Mouse (Mus musculus): ENCODE measurements at regions not wholly inside any gene's neighbourhood (a gene's known extent, or its start where the extent isn't known, plus 50 kb on each side); places are given as distances from the start of the nearest gene placed in this dataset.
A peak's percentile ranks its signal among the peaks of the same experiment; 100 is the strongest.

DNA sequence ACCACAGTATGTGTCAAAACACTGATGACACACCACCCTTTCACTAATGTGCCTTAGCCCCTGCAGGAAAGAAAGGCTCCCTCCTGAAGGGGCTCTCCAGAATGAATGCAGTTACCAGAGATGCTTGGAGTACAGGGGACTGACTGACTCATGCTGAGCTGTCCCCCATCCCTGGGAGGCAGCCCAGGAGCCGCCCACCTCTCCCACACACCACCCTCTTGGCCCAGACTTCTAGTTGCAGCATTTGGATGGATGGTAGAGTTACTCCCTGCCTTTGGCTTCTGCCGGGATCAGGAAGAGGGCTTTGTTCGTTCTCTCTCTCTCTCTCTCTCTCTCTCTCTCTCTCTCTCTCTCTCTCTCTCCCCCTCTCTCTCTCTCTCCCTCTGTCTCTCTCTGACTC lies 53.4 kb upstream of the Jun start:
- no peak overlapping the region for H3K4me3 ChIP-seq (ENCODE audit: low read depth, low read length)
- H3K9me3 ChIP-seq (ENCODE audit: control insufficient read depth, low read length): no peaks in the 10 kb centered on the region
- WGBS: 8% methylated on average over 3 of the region's 3 CpGs
- no peaks in the 10 kb centered on the region for H3K27me3 ChIP-seq (replicated peaks; ENCODE audit: control insufficient read depth, insufficient read depth, low read length)
- ATAC-seq (replicated peaks; ENCODE audit: low FRiP score) (no peak), DNase-seq (ENCODE audit: low spot score) (peak; percentile 32)
- H3K4me1 ChIP-seq (replicated peaks; ENCODE audit: control insufficient read depth, insufficient read depth, low read length): peaks cover 4% of the 10 kb centered on the region
- H3K27ac ChIP-seq (ENCODE audit: low read depth, low read length): no peak overlapping the region
- no peaks in the 10 kb centered on the region for H3K36me3 ChIP-seq (ENCODE audit: control insufficient read depth, insufficient read depth, low read length)
- no peak overlapping the region for H3K9ac ChIP-seq (ENCODE audit: low read depth, low read length)
- H3K4me2 ChIP-seq: no peak overlapping the region

DNA sequence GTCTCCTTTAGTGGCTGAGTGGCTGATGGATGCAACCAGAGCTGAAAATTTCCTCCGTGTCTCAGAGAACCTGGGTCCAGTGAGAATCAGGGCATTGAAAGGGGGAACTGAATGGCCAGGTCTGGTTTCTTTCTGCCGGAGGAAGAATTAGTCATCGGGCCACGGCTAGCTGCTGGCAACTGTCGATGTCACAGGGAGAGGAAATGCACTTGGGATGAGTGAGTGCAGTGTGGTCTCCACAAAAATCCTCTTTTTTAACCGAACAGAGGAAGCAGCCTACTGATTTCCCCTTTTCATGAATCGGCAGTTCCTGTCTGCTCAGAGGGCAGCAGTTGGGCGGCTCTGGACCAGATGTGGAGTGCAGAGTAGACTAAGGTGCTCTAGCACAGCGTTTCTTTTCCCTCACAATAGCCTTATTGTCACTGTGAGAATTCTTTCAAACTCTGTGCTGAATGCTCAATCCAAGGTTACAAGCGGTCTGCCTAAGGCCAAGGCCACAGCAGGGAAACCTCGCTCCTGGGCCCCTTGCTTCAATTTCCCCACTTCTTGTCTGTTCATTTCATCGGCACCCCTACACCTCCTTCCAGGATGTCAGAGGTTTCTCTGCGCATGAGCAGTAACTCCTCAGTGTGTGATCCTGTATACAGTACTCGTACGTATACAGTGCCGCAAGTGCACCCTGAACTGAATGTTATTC lies 54.1 kb upstream of the Jun start:
- 29% methylated on average over 16 of the region's 16 CpGs for WGBS
- H3K4me1 ChIP-seq (replicated peaks; ENCODE audit: control insufficient read depth, insufficient read depth, low read length): peaks cover 4% of the 10 kb centered on the region
- ATAC-seq (replicated peaks; ENCODE audit: low FRiP score): peak; percentile 46; the same call in 1 of the 2 replicates
- peak; percentile 34 for DNase-seq (ENCODE audit: low spot score)
- H3K4me3 ChIP-seq (ENCODE audit: low read depth, low read length): no peak overlapping the region
- H3K4me2 ChIP-seq: peak overlapping the region; percentile 42
- H3K9ac ChIP-seq (ENCODE audit: low read depth, low read length): no peak overlapping the region
- H3K9me3 ChIP-seq (ENCODE audit: control insufficient read depth, low read length): no peaks in the 10 kb centered on the region
- no peaks in the 10 kb centered on the region for H3K36me3 ChIP-seq (ENCODE audit: control insufficient read depth, insufficient read depth, low read length)
- peak overlapping the region; percentile 39; the same call in 1 of the 2 replicates for H3K27ac ChIP-seq (ENCODE audit: low read depth, low read length)
- H3K27me3 ChIP-seq (replicated peaks; ENCODE audit: control insufficient read depth, insufficient read depth, low read length): no peaks in the 10 kb centered on the region

DNA sequence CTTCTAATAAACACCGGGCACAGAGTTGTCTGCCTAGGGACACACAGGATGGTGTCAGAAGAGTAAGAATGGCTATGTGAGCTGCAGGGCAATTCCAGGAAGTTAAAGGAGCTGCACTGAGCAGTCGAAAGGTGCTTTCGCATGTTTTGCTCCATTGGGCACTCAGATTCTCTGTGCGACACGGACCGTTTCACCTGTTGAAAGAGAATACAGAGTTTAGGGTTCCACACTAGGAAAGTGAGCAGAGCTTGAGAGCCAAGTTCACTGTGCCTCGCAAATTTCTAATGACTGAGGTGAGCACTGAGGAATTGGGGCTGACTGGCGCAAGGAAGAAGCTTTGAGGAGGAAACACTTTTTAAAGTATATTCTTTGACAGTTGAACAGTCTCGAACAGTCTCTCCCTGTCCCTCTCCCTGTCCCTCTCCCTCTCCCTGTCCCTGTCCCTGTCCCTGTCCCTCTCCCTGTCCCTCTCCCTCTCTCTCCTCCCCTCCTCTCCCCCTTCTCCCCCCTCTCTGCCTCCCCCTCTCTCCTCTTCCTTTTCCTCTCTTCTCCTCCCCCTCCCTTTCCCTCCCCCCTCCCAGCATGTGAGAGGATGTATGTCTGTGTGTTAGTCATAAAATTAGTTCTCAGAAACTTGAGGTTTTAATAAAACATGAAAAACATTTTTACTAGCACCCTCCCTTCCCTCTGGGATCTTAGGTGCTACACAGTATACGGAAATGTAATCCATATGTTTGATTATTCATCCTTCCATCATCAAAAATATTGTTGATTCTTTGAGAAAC lies 55.1 kb upstream of the Jun start:
- Histone ChIP-seq H3K27ac (ENCODE audit: low read depth, low read length) (no peak overlapping the region), H3K4me2 (no peak overlapping the region), H3K36me3 (ENCODE audit: control insufficient read depth, insufficient read depth, low read length) (no peaks in the 10 kb centered on the region), H3K9ac (ENCODE audit: low read depth, low read length) (no peak overlapping the region), H3K27me3 (replicated peaks; ENCODE audit: control insufficient read depth, insufficient read depth, low read length) (no peaks in the 10 kb centered on the region), H3K9me3 (ENCODE audit: control insufficient read depth, low read length) (no peaks in the 10 kb centered on the region), H3K4me3 (ENCODE audit: low read depth, low read length) (no peak overlapping the region), H3K4me1 (replicated peaks; ENCODE audit: control insufficient read depth, insufficient read depth, low read length) (peaks cover 4% of the 10 kb centered on the region)
- whole genome bisulfite sequencing: 63% methylated on average over 10 of the region's 10 CpGs
- DNase-seq (ENCODE audit: low spot score): peak; percentile 22
- no peak for ATAC-seq (replicated peaks; ENCODE audit: low FRiP score)

- no peak overlapping the region for H3K9ac ChIP-seq (ENCODE audit: low read depth, low read length)
- no peaks in the 10 kb centered on the region for H3K27me3 ChIP-seq (replicated peaks; ENCODE audit: control insufficient read depth, insufficient read depth, low read length)
- 81% methylated on average over 6 of the region's 6 CpGs for WGBS
Observed at GRCm38 (mm10) chr4:95108811-95109210, 56.8 kb upstream of the Jun start.

GRCm38 (mm10) chr4:95110828-95111227 lies 58.8 kb upstream of the Jun start:
- Histone ChIP-seq H3K9me3 (ENCODE audit: control insufficient read depth, low read length) (no peaks in the 10 kb centered on the region), H3K4me1 (replicated peaks; ENCODE audit: control insufficient read depth, insufficient read depth, low read length) (peaks cover 4% of the 10 kb centered on the region), H3K4me3 (ENCODE audit: low read depth, low read length) (no peak overlapping the region), H3K4me2 (no peak overlapping the region), H3K9ac (ENCODE audit: low read depth, low read length) (no peak overlapping the region), H3K27ac (ENCODE audit: low read depth, low read length) (no peak overlapping the region), H3K27me3 (replicated peaks; ENCODE audit: control insufficient read depth, insufficient read depth, low read length) (no peaks in the 10 kb centered on the region), H3K36me3 (ENCODE audit: control insufficient read depth, insufficient read depth, low read length) (no peaks in the 10 kb centered on the region)
- DNase-seq (ENCODE audit: low spot score) (peak; percentile 15), ATAC-seq (replicated peaks; ENCODE audit: low FRiP score) (no peak)
- WGBS: 87% methylated on average over 8 of the region's 8 CpGs

More at GRCm38 (mm10) chr4:95108811-95109210, 56.8 kb upstream of the Jun start:
- Histone ChIP-seq H3K27ac (ENCODE audit: low read depth, low read length) (no peak overlapping the region), H3K4me1 (replicated peaks; ENCODE audit: control insufficient read depth, insufficient read depth, low read length) (peaks cover 4% of the 10 kb centered on the region), H3K9me3 (ENCODE audit: control insufficient read depth, low read length) (no peaks in the 10 kb centered on the region), H3K4me3 (ENCODE audit: low read depth, low read length) (no peak overlapping the region), H3K36me3 (ENCODE audit: control insufficient read depth, insufficient read depth, low read length) (no peaks in the 10 kb centered on the region), H3K4me2 (no peak overlapping the region)
- ATAC-seq (replicated peaks; ENCODE audit: low FRiP score): no peak
- DNase-seq (ENCODE audit: low spot score): peak; percentile 29

- peak; percentile 20 for DNase-seq (ENCODE audit: low spot score)
- ATAC-seq (replicated peaks; ENCODE audit: low FRiP score): 0 out of 2 replicates have a peak, but pooled peaks have one; percentile 51
- 46% methylated on average over 5 of the region's 5 CpGs for WGBS
Observed at GRCm38 (mm10) chr4:95117158-95117681, 65.2 kb upstream of the Jun start.

GRCm38 (mm10) chr4:95120876-95121275 lies 68.9 kb upstream of the Jun start:
- no peaks in the 10 kb centered on the region for H3K27me3 ChIP-seq (replicated peaks; ENCODE audit: control insufficient read depth, insufficient read depth, low read length)
- H3K4me1 ChIP-seq (replicated peaks; ENCODE audit: control insufficient read depth, insufficient read depth, low read length): no peaks in the 10 kb centered on the region
- WGBS: 92% methylated on average over 1 of the region's 1 CpGs
- DNase-seq (ENCODE audit: low spot score) (no peak), ATAC-seq (replicated peaks; ENCODE audit: low FRiP score) (no peak)
- H3K9ac ChIP-seq (ENCODE audit: low read depth, low read length): no peak overlapping the region
- no peaks in the 10 kb centered on the region for H3K9me3 ChIP-seq (ENCODE audit: control insufficient read depth, low read length)
- H3K27ac ChIP-seq (ENCODE audit: low read depth, low read length): no peak overlapping the region
- H3K4me3 ChIP-seq (ENCODE audit: low read depth, low read length): no peak overlapping the region
- H3K36me3 ChIP-seq (ENCODE audit: control insufficient read depth, insufficient read depth, low read length): no peaks in the 10 kb centered on the region
- H3K4me2 ChIP-seq: no peak overlapping the region

More at GRCm38 (mm10) chr4:95117158-95117681, 65.2 kb upstream of the Jun start:
- Histone ChIP-seq H3K27ac (ENCODE audit: low read depth, low read length) (no peak overlapping the region), H3K9ac (ENCODE audit: low read depth, low read length) (no peak overlapping the region), H3K27me3 (replicated peaks; ENCODE audit: control insufficient read depth, insufficient read depth, low read length) (no peaks in the 10 kb centered on the region), H3K9me3 (ENCODE audit: control insufficient read depth, low read length) (no peaks in the 10 kb centered on the region), H3K4me2 (no peak overlapping the region), H3K36me3 (ENCODE audit: control insufficient read depth, insufficient read depth, low read length) (no peaks in the 10 kb centered on the region), H3K4me3 (ENCODE audit: low read depth, low read length) (no peak overlapping the region), H3K4me1 (replicated peaks; ENCODE audit: control insufficient read depth, insufficient read depth, low read length) (no peaks in the 10 kb centered on the region)

DNA sequence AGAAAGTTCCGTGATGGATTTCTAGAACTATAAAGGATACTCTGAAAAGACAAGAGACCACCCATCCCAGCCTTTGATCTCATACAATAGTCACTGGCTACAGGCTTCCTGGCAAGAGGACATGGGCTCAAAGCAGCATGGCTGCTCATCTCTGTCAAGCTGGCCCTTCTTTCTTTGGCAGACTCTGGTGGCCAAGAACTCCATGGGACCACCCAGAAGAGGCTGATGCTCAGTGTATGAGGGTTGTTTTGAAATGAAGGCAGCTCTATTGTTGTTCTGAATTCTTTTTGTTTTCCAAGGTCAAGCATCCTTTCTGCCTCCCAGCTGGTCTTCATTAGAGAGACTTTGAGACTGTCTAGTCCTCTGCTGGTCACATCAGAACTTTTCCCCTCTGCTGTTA lies 73.3 kb upstream of the Jun start:
- Histone ChIP-seq H3K4me3 (ENCODE audit: low read depth, low read length) (no peak overlapping the region), H3K9ac (ENCODE audit: low read depth, low read length) (no peak overlapping the region), H3K9me3 (ENCODE audit: control insufficient read depth, low read length) (no peaks in the 10 kb centered on the region), H3K4me2 (no peak overlapping the region), H3K4me1 (replicated peaks; ENCODE audit: control insufficient read depth, insufficient read depth, low read length) (no peaks in the 10 kb centered on the region), H3K36me3 (ENCODE audit: control insufficient read depth, insufficient read depth, low read length) (no peaks in the 10 kb centered on the region), H3K27me3 (replicated peaks; ENCODE audit: control insufficient read depth, insufficient read depth, low read length) (no peaks in the 10 kb centered on the region), H3K27ac (ENCODE audit: low read depth, low read length) (no peak overlapping the region)
- 86% methylated on average over 1 of the region's 1 CpGs for WGBS
- no peak for ATAC-seq (replicated peaks; ENCODE audit: low FRiP score)
- DNase-seq (ENCODE audit: low spot score): peak; percentile 8

All from liver, embryonic 11.5 days (tissue).